Mouse (Mus musculus): ENCODE data around the gene Zfhx2.

GRCm38 (mm10) chr14:55101592-55101991 is 9.5 kb upstream of the Zfhx2 start:
- no peak for TF ChIP-seq MAX (IDR thresholded peaks at IDR 0.05; ENCODE audit: low read length)
- TF ChIP-seq TBP (IDR thresholded peaks at IDR 0.05; ENCODE audit: low read depth, low read length) = no peak
- TF ChIP-seq POLR2A (IDR thresholded peaks at IDR 0.05; ENCODE audit: control insufficient read depth in 1 of 2, insufficient read depth in 1 of 2, low read depth in 1 of 2, low read length in 2 of 2, poor library complexity in 1 of 2) = no peak

Data from MEL (cell line).